ENCODE assay signal across 20 mouse cellular contexts in the genomic region with DNA sequence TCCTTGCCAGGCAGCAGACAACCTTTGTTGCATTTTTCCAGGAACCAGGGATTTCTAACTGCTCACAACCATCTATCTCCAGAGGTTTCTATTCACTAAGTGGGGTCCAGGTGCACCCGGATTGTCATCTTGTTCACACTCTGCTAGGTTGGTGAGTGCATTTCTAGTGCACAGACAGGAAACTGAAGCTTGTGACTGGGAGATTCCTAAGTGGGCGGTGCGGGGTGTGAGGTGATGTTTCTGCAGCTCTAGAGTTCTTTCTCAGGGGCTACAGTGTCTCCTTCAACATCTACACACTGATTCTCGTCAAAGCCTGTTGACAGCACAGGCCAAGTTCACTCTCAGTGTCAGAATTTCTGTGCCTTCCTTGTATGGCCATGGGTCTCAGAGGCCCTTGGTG. TPM values are rescaled to one million over a fixed set of nuclear protein-coding genes. Genes with fewer than 3 reads are reported as not detected.
DNase-seq lines count a peak whose midpoint lies in the region; ATAC-seq and TF ChIP-seq lines count a peak whose summit lies in the region.
"Had no signal": no experiment of that assay in that cellular context is flagged by ENCODE, and none has a peak within 500 bp of the region (broad histone marks: within the 10 kb centered on the region; RNA-seq: fewer than 3 reads in every experiment).

No protein-coding gene starts in this region.

- H3K9me3 ChIP-seq in CH12.LX (replicated peaks; ENCODE audit: low read length): no peaks in the 10 kb centered on the region
- H3K9me3 ChIP-seq: embryonic facial prominence, embryonic 10.5 days; embryonic facial prominence, embryonic 12.5 days; forebrain, embryonic 13.5 days; forebrain, embryonic 15.5 days had no signal

- dilution Hi-C loops in CH12.LX (cut with MboI; ENCODE audit: extremely low pct_ligation_motif_present, extremely low pct_unique_long_range_greater_than_20kb, low sequenced_read_pairs): no loop called here

- DNase-seq in CD4-positive, CD25-positive, alpha-beta regulatory T cell, adult 2 months (ENCODE audit: low read depth, low spot score): peak; percentile 42
- peak; percentile 77 for DNase-seq in CH12.LX (ENCODE audit: extremely low read depth)
- DNase-seq in induced T-regulatory cell, adult 2 months (ENCODE audit: low read depth): peak; percentile 45
- DNase-seq in frontal cortex, adult 2 months (ENCODE audit: extremely low spot score in 1 of 2, low spot score in 1 of 2): no peak
- no peak for DNase-seq in urinary bladder, postnatal 36 days (ENCODE audit: low spot score in 2 of 2)
- DNase-seq: adrenal gland, adult 8-10 months; adrenal gland, postnatal 14 days; adrenal gland, postnatal 36 days; B cell, adult 2 months; cerebellum, adult 11-12 months; cerebellum, adult 2 months; cerebellum, adult 9-10 months; cerebellum, postnatal 10 days; cerebellum, postnatal 25 days; forebrain, postnatal 0 days had no signal

- TF ChIP-seq CTCF in CH12.LX (conservative IDR thresholded peaks at IDR 0.05 in 1 of 2, IDR thresholded peaks at IDR 0.05 in 1 of 2; ENCODE audit: low read depth in 2 of 2, low read length in 2 of 2): no peak

- no peaks in the 10 kb centered on the region for H3K27me3 ChIP-seq in CH12.LX (replicated peaks)
- H3K27me3 ChIP-seq: embryonic facial prominence, embryonic 12.5 days; forebrain, embryonic 13.5 days; forebrain, embryonic 15.5 days had no signal

- no peaks in the 10 kb centered on the region for H3K79me2 ChIP-seq in CH12.LX (replicated peaks; ENCODE audit: control insufficient read depth, extremely low read depth, insufficient read depth, poor library complexity, severe bottlenecking)

- H3K9ac ChIP-seq in CH12.LX (ENCODE audit: insufficient read depth, low read depth): peak overlapping the region; percentile 10; the same call in 1 of the 2 replicates
- H3K9ac ChIP-seq: embryonic facial prominence, embryonic 12.5 days; forebrain, embryonic 13.5 days; forebrain, embryonic 15.5 days; forebrain, postnatal 0 days had no signal

- no peak for TF ChIP-seq RAD21 in CH12.LX (IDR thresholded peaks at IDR 0.05; ENCODE audit: low read depth, low read length)

- TF ChIP-seq EP300 in CH12.LX (IDR thresholded peaks at IDR 0.05; ENCODE audit: low read length): peak; percentile 71

- in situ Hi-C loops in CH12.LX (cut with MboI; ENCODE audit: low pct_ligation_motif_present, low pct_unique_long_range_greater_than_20kb, low sequenced_read_pairs): no loop called here

- peak overlapping the region in 1 of 3 experiments; percentile 27 for H3K4me3 ChIP-seq in CH12.LX (replicated peaks in 1 of 3; ENCODE audit: low read depth in 2 of 3, low read length in 2 of 3, poor library complexity in 1 of 3)
- H3K4me3 ChIP-seq: embryonic facial prominence, embryonic 10.5 days; embryonic facial prominence, embryonic 12.5 days; forebrain, embryonic 13.5 days; forebrain, embryonic 15.5 days had no signal

- H3K27ac ChIP-seq in CH12.LX (ENCODE audit: insufficient read depth, low read depth): peak overlapping the region; percentile 80
- H3K27ac ChIP-seq: embryonic facial prominence, embryonic 10.5 days; embryonic facial prominence, embryonic 12.5 days; forebrain, embryonic 13.5 days; forebrain, embryonic 15.5 days had no signal

- peaks cover 38 to 98% of the 10 kb centered on the region in 2 experiments for H3K4me1 ChIP-seq in CH12.LX (ENCODE audit: control insufficient read depth in 1 of 2, insufficient read depth in 2 of 2)
- H3K4me1 ChIP-seq: forebrain, embryonic 15.5 days had no signal

- no peak for TF ChIP-seq POLR2A in CH12.LX (IDR thresholded peaks at IDR 0.05; ENCODE audit: low read depth, low read length)

- ATAC-seq in megakaryocyte progenitor cell, adult 5-6 weeks (replicated peaks; ENCODE audit: poor library complexity): no peak
- ATAC-seq: forebrain, embryonic 13.5 days; forebrain, embryonic 15.5 days; forebrain, postnatal 0 days had no signal

- peak overlapping the region; percentile 61 for H3K4me2 ChIP-seq in CH12.LX (ENCODE audit: insufficient read depth, low read depth, poor library complexity, severe bottlenecking)
- H3K4me2 ChIP-seq: embryonic facial prominence, embryonic 12.5 days; forebrain, embryonic 13.5 days; forebrain, embryonic 15.5 days had no signal

- H3K36me3 ChIP-seq in CH12.LX (replicated peaks in 1 of 2; ENCODE audit: control insufficient read depth in 1 of 2, insufficient read depth in 1 of 2, low read length in 1 of 2): peaks cover 0 to 9% of the 10 kb centered on the region in 2 experiments
- H3K36me3 ChIP-seq: embryonic facial prominence, embryonic 10.5 days; embryonic facial prominence, embryonic 12.5 days; forebrain, embryonic 15.5 days had no signal

TF ChIP-seq in CH12.LX, 34 proteins besides CTCF, POLR2A, EP300 and RAD21:
- TF ChIP-seq MAZ (IDR thresholded peaks at IDR 0.05; ENCODE audit: low read depth, low read length): no peak
- TF ChIP-seq ZC3H11A (IDR thresholded peaks at IDR 0.05; ENCODE audit: low read depth, low read length): no peak
- peak; percentile 65 for TF ChIP-seq BHLHE40 (IDR thresholded peaks at IDR 0.05; ENCODE audit: low read depth, low read length)
- TF ChIP-seq KAT2A (IDR thresholded peaks at IDR 0.05; ENCODE audit: insufficient replicate concordance, low read length): no peak
- no peak for TF ChIP-seq SMC3 (IDR thresholded peaks at IDR 0.05; ENCODE audit: low read depth, low read length)
- TF ChIP-seq CHD1 (IDR thresholded peaks at IDR 0.05; ENCODE audit: low read depth, low read length): no peak; the same call in 1 of the 2 replicates
- no peak for TF ChIP-seq NELFE (IDR thresholded peaks at IDR 0.05; ENCODE audit: low read depth, low read length)
- TF ChIP-seq GABPA (IDR thresholded peaks at IDR 0.05; ENCODE audit: insufficient replicate concordance, low read depth, low read length): no peak
- 0 out of 2 replicates have a peak, but pooled peaks have one; percentile 36 for TF ChIP-seq MYC (IDR thresholded peaks at IDR 0.05; ENCODE audit: low read depth, low read length)
- peak; percentile 76; the same call in 1 of the 2 replicates for TF ChIP-seq TCF12 (IDR thresholded peaks at IDR 0.05; ENCODE audit: low read depth, low read length)
- no peak for TF ChIP-seq NRF1 (IDR thresholded peaks at IDR 0.05; ENCODE audit: low read depth, low read length)
- no peak for TF ChIP-seq HCFC1 (IDR thresholded peaks at IDR 0.05; ENCODE audit: low read depth, low read length)
- TF ChIP-seq SIN3A (IDR thresholded peaks at IDR 0.05; ENCODE audit: low read length): no peak
- TF ChIP-seq UBTF (IDR thresholded peaks at IDR 0.05; ENCODE audit: low read depth, low read length): no peak
- no peak for TF ChIP-seq PAX5 (IDR thresholded peaks at IDR 0.05; ENCODE audit: low read length)
- TF ChIP-seq ELF1 (IDR thresholded peaks at IDR 0.05; ENCODE audit: low read depth, low read length): peak; percentile 39; the same call in 1 of the 2 replicates
- no peak for TF ChIP-seq POLR2AphosphoS2 (IDR thresholded peaks at IDR 0.05; ENCODE audit: low read depth, low read length)
- peak; percentile 76 for TF ChIP-seq ETS1 (conservative IDR thresholded peaks at IDR 0.05; ENCODE audit: low read depth, low read length)
- no peak for TF ChIP-seq USF2 (conservative IDR thresholded peaks at IDR 0.05; ENCODE audit: low read depth, low read length)
- TF ChIP-seq JUN (IDR thresholded peaks at IDR 0.05; ENCODE audit: insufficient read depth, low read depth, low read length): no peak
- TF ChIP-seq E2F4 (IDR thresholded peaks at IDR 0.05; ENCODE audit: insufficient replicate concordance, low read depth, low read length): no peak
- no peak for TF ChIP-seq USF1 (IDR thresholded peaks at IDR 0.05; ENCODE audit: low read depth, low read length)
- TF ChIP-seq TBP (conservative IDR thresholded peaks at IDR 0.05; ENCODE audit: low read depth, low read length): no peak
- peak; percentile 64; the same call in 1 of the 2 replicates for TF ChIP-seq IRF4 (IDR thresholded peaks at IDR 0.05; ENCODE audit: low read depth, low read length)
- TF ChIP-seq ZNF384 (IDR thresholded peaks at IDR 0.05; ENCODE audit: low read depth, low read length): no peak
- peak; percentile 41; the same call in 1 of the 2 replicates for TF ChIP-seq MEF2A (IDR thresholded peaks at IDR 0.05; ENCODE audit: borderline replicate concordance, low read depth, low read length)
- TF ChIP-seq MAFK (IDR thresholded peaks at IDR 0.05; ENCODE audit: insufficient replicate concordance, low read length): no peak
- no peak for TF ChIP-seq CHD2 (IDR thresholded peaks at IDR 0.05; ENCODE audit: low read length)
- no peak for TF ChIP-seq RCOR1 (conservative IDR thresholded peaks at IDR 0.05; ENCODE audit: low read depth, low read length)
- TF ChIP-seq ZMIZ1 (IDR thresholded peaks at IDR 0.05; ENCODE audit: low read depth, low read length): no peak
- no peak for TF ChIP-seq ZKSCAN1 (IDR thresholded peaks at IDR 0.05; ENCODE audit: borderline replicate concordance, low read depth, low read length)
- TF ChIP-seq MXI1 (IDR thresholded peaks at IDR 0.05; ENCODE audit: low read depth, low read length): no peak
- TF ChIP-seq MAX (IDR thresholded peaks at IDR 0.05; ENCODE audit: low read length): no peak
- no peak for TF ChIP-seq JUND (conservative IDR thresholded peaks at IDR 0.05; ENCODE audit: low read depth, low read length)

RNA-seq across cellular contexts. Expression of a gene that starts 34.6 kb away (rescaled TPM):
- total RNA-seq in CH12.LX (2012; rRNA removed) (6.2 and 7.8 TPM in 2 replicates), CH12.LX (2014; rRNA removed) (8.3 TPM in 2 replicates)
- polyA plus RNA-seq in CH12.LX (2012; ENCODE audit: insufficient read length, low read depth): 10.1 and 12.0 TPM in 2 replicates
- 68.2 and 90.6 TPM in 2 replicates for total RNA-seq in megakaryocyte progenitor cell, adult 5-6 weeks (2015)
- total RNA-seq in megakaryocyte progenitor cell, adult 5-6 weeks (2017): 77.9 and 88.5 TPM in 2 replicates
- polyA plus RNA-seq in frontal cortex, adult 2 months (2012; rRNA removed): 17.4 and 17.6 TPM in 2 replicates

Comparison
In these comparisons a context has a peak if more than half of its experiments do, and no peak if none do; other contexts are left out.
1. DNase-seq: peak in CD4-positive, CD25-positive, alpha-beta regulatory T cell, adult 2 months (single experiment), CH12.LX (single experiment) and induced T-regulatory cell, adult 2 months (single experiment); none in frontal cortex, adult 2 months (0 of 2) and urinary bladder, postnatal 36 days (0 of 2).
2. RNA of a gene that starts 34.6 kb away (total RNA-seq): 68.2 to 90.6 TPM in megakaryocyte progenitor cell, adult 5-6 weeks; 6.2 to 8.3 TPM in CH12.LX; every median in the first group is over 4 times any median in the second.